Mouse (Mus musculus): ENCODE data around the gene Sat2. TPM values are rescaled to one million over a fixed set of nuclear protein-coding genes. Genes with fewer than 3 reads are reported as not detected.

The Sat2 gene
- polyA plus RNA-seq, 1 experiment from 2014 or later: 31.3 TPM

DNA sequence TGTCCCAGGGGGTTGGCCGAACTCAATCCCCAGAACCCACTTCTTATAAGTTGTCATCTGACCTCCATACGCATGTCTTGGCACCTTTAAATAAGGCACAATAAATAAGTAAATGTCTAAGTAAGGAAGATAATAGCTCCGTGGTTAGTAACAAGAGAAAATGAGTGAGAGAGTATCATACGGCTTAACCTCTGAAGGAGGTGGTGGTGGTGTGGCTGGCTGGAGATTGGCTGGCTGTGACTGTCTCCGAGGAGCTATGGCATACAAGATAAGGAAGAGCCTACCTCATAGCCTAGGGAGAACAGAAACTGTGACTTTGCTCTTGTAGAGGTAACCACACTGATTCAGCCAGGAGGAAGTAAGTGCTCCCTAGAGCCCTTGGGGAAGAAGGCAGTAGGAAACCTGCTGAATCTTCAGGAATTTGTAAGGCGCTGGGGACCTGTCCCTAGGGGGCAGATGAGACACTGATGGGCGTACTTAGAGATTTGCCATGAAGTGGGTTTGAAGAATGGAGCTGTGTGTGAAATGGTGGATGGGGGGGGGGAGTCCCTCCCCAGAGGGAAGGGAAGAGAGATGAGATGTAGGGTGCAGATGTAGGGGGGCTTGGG, 36.0 kb upstream of the Sat2 start:
- TF ChIP-seq CTCF (IDR thresholded peaks at IDR 0.05; ENCODE audit: low read depth): no peak; the same call in 1 of the 2 replicates
- WGBS: 76% methylated on average over 7 of the region's 7 CpGs
- no peak overlapping the region for H3K27ac ChIP-seq
- H3K9me3 ChIP-seq (replicated peaks; ENCODE audit: low read length): no peaks in the 10 kb centered on the region
- 0 out of 2 replicates have a peak, but pooled peaks cover 3% of the 10 kb centered on the region for H3K4me1 ChIP-seq (replicated peaks; ENCODE audit: insufficient read depth, low read length)
- peaks cover 33% of the 10 kb centered on the region for H3K36me3 ChIP-seq (ENCODE audit: insufficient read depth, low read length)
- DNase-seq (ENCODE audit: low spot score) (no peak), ATAC-seq (replicated peaks; ENCODE audit: low FRiP score, low read depth) (no peak)
- no peak overlapping the region for H3K4me2 ChIP-seq (ENCODE audit: low read length)
- H3K4me3 ChIP-seq (replicated peaks; ENCODE audit: low read depth, low read length): no peak overlapping the region
- H3K27me3 ChIP-seq (ENCODE audit: insufficient read depth, low read length): no peaks in the 10 kb centered on the region
- H3K9ac ChIP-seq (ENCODE audit: low read depth, low read length): no peak overlapping the region

DNA sequence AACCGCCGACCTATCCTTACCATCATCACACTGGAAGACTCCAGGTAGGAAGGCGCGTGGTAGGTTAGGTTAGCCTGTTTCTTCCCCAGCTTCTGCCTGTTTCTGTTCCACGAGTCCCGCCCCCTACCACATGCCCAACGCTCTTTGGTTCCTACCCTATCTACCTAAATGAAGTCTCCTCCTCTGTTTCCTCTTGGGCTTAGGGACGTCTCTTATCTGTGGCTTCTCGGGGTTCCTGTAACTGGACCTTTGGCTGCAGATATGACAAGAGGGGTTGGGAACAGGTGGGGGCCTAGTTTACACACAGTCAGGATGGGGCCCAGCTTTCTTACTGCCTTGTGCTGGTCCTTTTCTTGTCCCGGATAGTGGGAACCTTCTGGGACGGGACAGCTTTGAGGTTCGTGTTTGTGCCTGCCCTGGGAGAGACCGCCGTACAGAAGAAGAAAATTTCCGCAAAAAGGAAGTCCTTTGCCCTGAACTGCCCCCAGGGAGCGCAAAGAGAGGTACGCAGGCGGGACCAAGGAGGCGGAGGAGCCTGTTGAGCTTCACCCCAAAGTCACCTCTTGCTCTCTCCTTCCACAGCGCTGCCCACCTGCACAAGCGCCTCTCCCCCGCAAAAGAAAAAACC, 32.5 kb upstream of the Sat2 start:
- H3K4me3 ChIP-seq (replicated peaks; ENCODE audit: low read depth, low read length): no peak overlapping the region
- no peaks in the 10 kb centered on the region for H3K4me1 ChIP-seq (replicated peaks; ENCODE audit: insufficient read depth, low read length)
- ATAC-seq (replicated peaks; ENCODE audit: low FRiP score, low read depth): no peak
- WGBS: 88% methylated on average over 22 of the region's 22 CpGs
- H3K9ac ChIP-seq (ENCODE audit: low read depth, low read length): no peak overlapping the region
- no peak overlapping the region for H3K4me2 ChIP-seq (ENCODE audit: low read length)
- no peak for DNase-seq (ENCODE audit: low spot score)
- no peaks in the 10 kb centered on the region for H3K27me3 ChIP-seq (ENCODE audit: insufficient read depth, low read length)
- H3K27ac ChIP-seq: no peak overlapping the region
- H3K9me3 ChIP-seq (replicated peaks; ENCODE audit: low read length): no peaks in the 10 kb centered on the region
- peaks cover 45% of the 10 kb centered on the region for H3K36me3 ChIP-seq (ENCODE audit: insufficient read depth, low read length)
- TF ChIP-seq CTCF (IDR thresholded peaks at IDR 0.05; ENCODE audit: low read depth): no peak

DNA sequence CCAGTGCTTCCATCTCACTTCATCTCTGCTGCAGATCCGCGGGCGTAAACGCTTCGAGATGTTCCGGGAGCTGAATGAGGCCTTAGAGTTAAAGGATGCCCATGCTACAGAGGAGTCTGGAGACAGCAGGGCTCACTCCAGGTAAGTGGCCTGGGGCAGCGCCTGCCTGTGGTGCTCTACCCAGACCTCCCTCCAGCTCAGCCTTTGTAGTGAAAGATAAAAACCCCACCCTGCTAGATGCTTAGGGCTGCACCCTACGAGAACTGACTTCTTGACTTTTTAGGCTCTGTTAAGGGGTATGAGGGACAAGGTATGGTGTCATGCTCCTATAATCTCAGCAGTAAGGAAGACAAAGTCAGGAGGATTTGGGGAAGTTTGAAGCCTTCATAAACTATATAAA, 31.2 kb upstream of the Sat2 start:
- Histone ChIP-seq H3K27me3 (ENCODE audit: insufficient read depth, low read length) (no peaks in the 10 kb centered on the region), H3K4me1 (replicated peaks; ENCODE audit: insufficient read depth, low read length) (no peaks in the 10 kb centered on the region), H3K27ac (no peak overlapping the region), H3K4me2 (ENCODE audit: low read length) (no peak overlapping the region), H3K4me3 (replicated peaks; ENCODE audit: low read depth, low read length) (no peak overlapping the region), H3K36me3 (ENCODE audit: insufficient read depth, low read length) (peaks cover 45% of the 10 kb centered on the region), H3K9me3 (replicated peaks; ENCODE audit: low read length) (no peaks in the 10 kb centered on the region), H3K9ac (ENCODE audit: low read depth, low read length) (no peak overlapping the region)
- 93% methylated on average over 8 of the region's 8 CpGs for WGBS
- no peak for ATAC-seq (replicated peaks; ENCODE audit: low FRiP score, low read depth)
- no peak for DNase-seq (ENCODE audit: low spot score)
- TF ChIP-seq CTCF (IDR thresholded peaks at IDR 0.05; ENCODE audit: low read depth): no peak

DNA sequence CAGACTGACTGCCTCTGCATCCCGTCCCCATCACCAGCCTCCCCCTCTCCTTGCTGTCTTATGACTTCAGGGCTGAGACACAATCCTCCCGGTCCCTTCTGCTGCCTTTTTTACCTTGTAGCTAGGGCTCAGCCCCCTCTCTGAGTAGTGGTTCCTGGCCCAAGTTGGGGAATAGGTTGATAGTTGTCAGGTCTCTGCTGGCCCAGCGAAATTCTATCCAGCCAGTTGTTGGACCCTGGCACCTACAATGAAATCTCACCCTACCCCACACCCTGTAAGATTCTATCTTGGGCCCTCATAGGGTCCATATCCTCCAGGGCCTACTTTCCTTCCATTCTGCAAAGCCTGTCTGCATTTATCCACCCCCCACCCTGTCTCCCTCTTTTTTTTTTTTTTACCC, 30.4 kb upstream of the Sat2 start:
- no peaks in the 10 kb centered on the region for H3K4me1 ChIP-seq (replicated peaks; ENCODE audit: insufficient read depth, low read length)
- no peak for TF ChIP-seq CTCF (IDR thresholded peaks at IDR 0.05; ENCODE audit: low read depth)
- H3K27ac ChIP-seq: no peak overlapping the region
- H3K4me3 ChIP-seq (replicated peaks; ENCODE audit: low read depth, low read length): no peak overlapping the region
- no peak overlapping the region for H3K4me2 ChIP-seq (ENCODE audit: low read length)
- H3K27me3 ChIP-seq (ENCODE audit: insufficient read depth, low read length): no peaks in the 10 kb centered on the region
- no peak for ATAC-seq (replicated peaks; ENCODE audit: low FRiP score, low read depth)
- H3K9ac ChIP-seq (ENCODE audit: low read depth, low read length): no peak overlapping the region
- DNase-seq (ENCODE audit: low spot score): no peak
- WGBS: 80% methylated on average over 3 of the region's 3 CpGs
- no peaks in the 10 kb centered on the region for H3K9me3 ChIP-seq (replicated peaks; ENCODE audit: low read length)
- peaks cover 45% of the 10 kb centered on the region for H3K36me3 ChIP-seq (ENCODE audit: insufficient read depth, low read length)

DNA sequence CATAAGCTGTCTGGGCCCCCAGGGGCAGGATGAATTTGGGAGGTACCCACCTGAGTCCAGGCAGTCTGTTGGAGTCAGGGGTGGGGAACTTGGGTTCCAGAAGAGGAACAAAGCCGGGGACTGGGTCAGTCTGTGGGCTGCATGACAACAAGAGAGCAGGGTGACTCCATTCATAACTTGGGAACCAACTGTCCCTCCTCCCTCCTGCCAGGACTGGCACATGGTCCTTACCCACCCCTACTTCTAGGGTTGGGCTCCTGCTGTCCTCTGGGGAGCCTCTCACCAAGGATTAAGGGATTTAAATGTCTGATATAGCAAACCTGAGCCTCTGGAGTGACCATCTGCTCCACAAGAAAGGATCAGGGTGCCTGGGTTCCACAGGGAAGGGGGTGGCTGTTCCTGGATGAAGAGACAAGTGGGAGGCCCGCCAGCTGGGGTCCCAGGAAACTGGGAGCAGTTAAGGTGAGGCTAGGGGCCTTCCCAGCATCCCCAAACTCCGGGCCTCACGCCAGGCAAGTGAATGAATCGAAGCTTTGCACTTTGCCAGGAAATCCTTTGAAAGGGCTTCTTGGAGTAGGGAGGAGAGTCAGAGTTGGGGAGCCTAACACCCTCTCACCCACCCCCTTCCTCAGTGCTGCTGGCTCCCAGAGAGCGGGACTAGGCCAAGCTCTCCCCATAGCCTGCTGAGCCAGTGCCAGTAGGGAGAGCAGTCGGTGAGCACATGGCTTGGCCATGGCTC, 29.8 kb upstream of the Sat2 start:
- Histone ChIP-seq H3K36me3 (ENCODE audit: insufficient read depth, low read length) (peaks cover 45% of the 10 kb centered on the region), H3K4me1 (replicated peaks; ENCODE audit: insufficient read depth, low read length) (no peaks in the 10 kb centered on the region), H3K9me3 (replicated peaks; ENCODE audit: low read length) (no peaks in the 10 kb centered on the region), H3K27me3 (ENCODE audit: insufficient read depth, low read length) (no peaks in the 10 kb centered on the region), H3K9ac (ENCODE audit: low read depth, low read length) (no peak overlapping the region), H3K27ac (no peak overlapping the region), H3K4me2 (ENCODE audit: low read length) (no peak overlapping the region), H3K4me3 (replicated peaks; ENCODE audit: low read depth, low read length) (no peak overlapping the region)
- no peak for TF ChIP-seq CTCF (IDR thresholded peaks at IDR 0.05; ENCODE audit: low read depth)
- WGBS: 82% methylated on average over 7 of the region's 7 CpGs
- no peak for ATAC-seq (replicated peaks; ENCODE audit: low FRiP score, low read depth)
- no peak for DNase-seq (ENCODE audit: low spot score)

DNA sequence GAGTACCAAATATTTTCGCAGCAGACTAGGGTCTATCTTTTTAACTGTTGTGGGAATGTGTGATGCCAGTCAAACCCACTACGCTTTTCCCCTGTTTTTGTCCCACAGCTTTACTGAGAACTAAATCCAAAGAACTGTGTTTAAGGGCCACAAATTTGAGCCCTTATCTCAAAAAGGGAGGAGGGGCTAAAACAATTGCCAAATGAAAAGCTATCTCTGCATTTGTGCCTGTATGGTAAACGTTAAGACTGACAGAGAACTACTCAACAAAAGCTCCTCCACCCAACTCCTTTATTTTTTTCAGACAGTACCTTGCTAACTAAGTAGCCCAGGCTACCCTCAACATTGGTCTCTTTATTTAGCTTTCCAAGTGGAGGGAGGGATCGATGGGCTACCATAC, 29.0 kb upstream of the Sat2 start:
- ATAC-seq (replicated peaks; ENCODE audit: low FRiP score, low read depth) (no peak), DNase-seq (ENCODE audit: low spot score) (no peak)
- Histone ChIP-seq H3K4me1 (replicated peaks; ENCODE audit: insufficient read depth, low read length) (no peaks in the 10 kb centered on the region), H3K27ac (no peak overlapping the region), H3K9ac (ENCODE audit: low read depth, low read length) (no peak overlapping the region), H3K4me3 (replicated peaks; ENCODE audit: low read depth, low read length) (no peak overlapping the region), H3K9me3 (replicated peaks; ENCODE audit: low read length) (no peaks in the 10 kb centered on the region), H3K4me2 (ENCODE audit: low read length) (no peak overlapping the region), H3K36me3 (ENCODE audit: insufficient read depth, low read length) (peaks cover 38% of the 10 kb centered on the region), H3K27me3 (ENCODE audit: insufficient read depth, low read length) (no peaks in the 10 kb centered on the region)
- 88% methylated on average over 4 of the region's 4 CpGs for WGBS
- no peak for TF ChIP-seq CTCF (IDR thresholded peaks at IDR 0.05; ENCODE audit: low read depth)

All from kidney, postnatal 0 days (tissue).